Mouse (Mus musculus): ENCODE data around the gene Prok2.

- TF ChIP-seq POLR2A (IDR thresholded peaks at IDR 0.05; ENCODE audit: low read depth, low read length) (no peak), CTCF (IDR thresholded peaks at IDR 0.05; ENCODE audit: extremely low read depth, insufficient read length, insufficient replicate concordance, low read depth, low read length) (no peak)
Measured at GRCm38 (mm10) chr6:99671768-99672167, 54.4 kb downstream of the Prok2 start.
